Mouse (Mus musculus) G1E-ER4 (cell line): ENCODE measurements at regions not wholly inside any gene's neighbourhood (a gene's known extent, or its start where the extent isn't known, plus 50 kb on each side); places are given as distances from the start of the nearest gene placed in this dataset.

Experiments used
- GATA1 ChIP-seq: IDR thresholded peaks from one replicate; pipeline ENCODE4 v1.8.0; 2012; ENCODE audit warnings: low read length, inconsistent platforms

DNA sequence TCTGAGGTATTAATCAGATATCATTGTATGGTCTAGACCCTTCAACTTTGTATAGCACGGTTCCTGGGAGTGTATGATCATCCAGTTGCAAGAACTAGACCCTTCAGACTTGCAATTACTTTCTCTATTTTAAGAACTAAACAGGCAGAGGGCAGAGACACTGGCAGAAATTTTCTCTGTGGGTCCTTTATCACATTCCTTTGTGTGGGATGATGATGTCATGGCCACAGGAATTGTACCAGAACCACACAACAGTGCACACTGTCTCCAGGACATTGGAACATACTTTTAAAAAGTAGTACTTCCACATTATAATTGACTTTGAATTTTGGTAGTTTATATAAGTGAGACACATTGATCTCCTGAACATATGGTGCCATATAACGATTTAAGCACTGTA, 674.2 kb downstream of the Rfpl4b start:
- TF ChIP-seq GATA1 = no peak

DNA sequence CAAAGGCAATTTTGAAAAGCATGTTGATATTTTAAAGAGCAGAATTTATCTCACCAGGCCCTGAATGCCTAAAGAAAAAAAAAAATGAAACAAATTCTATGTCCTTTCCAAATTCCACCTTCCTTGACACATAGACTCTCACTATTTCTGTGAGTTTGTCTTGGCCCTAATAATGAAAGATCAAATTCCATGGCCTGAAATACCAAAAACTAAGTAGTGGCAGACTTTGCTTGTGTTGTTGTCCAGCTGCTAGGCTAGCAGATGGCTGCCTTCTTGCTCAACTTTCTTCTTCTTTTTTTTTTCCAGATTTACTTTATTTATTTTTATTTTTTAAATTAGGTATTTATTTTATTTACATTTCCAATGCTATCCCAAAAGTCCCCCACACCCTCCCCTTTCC, 682.4 kb downstream of the Rfpl4b start:
- no peak for TF ChIP-seq GATA1

DNA sequence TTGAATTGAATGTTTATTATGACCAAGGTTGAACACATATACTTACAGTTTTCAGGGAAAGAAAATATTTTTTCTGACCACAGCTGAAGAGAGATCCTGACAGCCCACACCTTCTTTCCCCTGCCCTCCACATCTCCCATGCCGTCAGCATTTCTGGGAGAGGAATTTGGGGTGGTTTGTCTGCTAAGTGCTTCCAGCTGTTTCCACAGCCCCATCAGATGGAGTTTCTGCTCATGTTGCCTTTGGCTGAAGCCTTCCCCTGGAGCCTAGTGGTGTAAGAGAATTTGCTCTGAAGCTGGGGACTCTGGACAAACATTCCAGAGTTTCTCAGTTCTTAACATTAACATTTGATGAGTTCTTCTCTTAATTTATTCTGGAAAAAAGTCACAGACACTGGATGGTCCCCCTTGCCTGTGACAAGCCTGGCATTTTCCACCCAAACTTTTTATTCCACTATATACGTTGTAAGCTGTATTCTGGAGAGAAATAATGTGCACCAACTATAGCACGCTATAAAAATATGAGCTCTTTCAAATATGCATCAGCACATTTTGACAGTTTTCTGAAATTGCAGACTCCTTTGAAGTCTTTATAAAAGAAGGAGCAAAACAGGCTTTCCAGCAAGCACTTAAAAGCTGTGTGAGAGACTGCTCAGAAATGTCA, 699.5 kb downstream of the Rfpl4b start:
- TF ChIP-seq GATA1 = no peak

DNA sequence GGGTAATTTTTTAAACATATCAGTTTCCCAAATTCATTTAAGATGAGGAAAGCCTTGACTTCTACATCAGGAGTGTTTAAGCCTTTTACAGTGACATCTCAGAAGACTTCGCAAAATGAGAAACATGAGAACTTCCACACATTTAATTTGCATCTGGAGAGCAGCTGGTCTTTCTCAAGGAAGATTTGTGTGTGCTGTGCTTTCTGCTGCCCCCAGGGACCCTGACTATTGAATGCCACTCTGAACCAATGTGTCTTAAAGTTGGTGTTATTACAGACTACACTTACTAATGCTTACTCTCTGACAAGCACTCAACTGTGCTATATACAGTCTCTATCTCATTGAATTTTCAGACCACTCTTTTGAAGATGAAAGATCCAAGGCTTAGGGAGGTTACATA, 703.0 kb downstream of the Rfpl4b start:
- no peak for TF ChIP-seq GATA1

DNA sequence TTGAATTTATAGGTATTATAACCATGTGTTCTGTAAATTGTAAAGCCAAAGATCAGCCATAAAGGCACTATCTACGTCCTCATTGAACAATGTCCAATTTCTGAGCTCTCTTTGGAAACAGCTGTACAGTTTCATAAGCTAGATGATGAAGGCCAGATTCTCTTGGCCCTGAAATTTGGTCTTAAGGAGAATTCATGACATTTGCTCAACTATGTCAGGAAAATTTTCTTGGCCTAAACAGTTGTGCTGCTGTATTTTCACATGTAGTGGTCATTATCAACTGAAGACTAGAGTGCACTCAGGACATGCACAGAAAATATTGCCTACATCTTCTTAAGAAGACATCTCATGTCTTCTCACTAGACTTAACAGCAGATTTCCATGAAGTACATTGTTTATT, 705.1 kb downstream of the Rfpl4b start:
- no peak for TF ChIP-seq GATA1

DNA sequence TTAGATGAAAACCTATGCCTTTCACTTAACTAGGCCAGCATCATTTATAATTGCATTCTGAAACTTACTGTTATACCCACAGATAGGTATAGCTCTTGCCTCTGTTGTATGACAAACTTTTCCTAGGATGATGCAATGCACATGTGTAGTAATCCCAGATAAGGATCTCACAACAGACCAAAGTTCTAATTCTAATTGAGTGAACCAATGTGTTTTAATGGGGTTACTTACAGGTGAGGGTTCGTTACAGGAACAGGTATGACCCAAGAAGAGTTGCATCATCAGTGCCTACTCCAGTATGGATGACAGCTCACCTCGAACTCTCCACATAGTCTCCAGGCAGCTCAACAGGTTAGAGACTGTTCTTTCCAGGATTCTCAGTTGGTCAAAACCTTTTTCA, 707.4 kb downstream of the Rfpl4b start:
- no peak for TF ChIP-seq GATA1

DNA sequence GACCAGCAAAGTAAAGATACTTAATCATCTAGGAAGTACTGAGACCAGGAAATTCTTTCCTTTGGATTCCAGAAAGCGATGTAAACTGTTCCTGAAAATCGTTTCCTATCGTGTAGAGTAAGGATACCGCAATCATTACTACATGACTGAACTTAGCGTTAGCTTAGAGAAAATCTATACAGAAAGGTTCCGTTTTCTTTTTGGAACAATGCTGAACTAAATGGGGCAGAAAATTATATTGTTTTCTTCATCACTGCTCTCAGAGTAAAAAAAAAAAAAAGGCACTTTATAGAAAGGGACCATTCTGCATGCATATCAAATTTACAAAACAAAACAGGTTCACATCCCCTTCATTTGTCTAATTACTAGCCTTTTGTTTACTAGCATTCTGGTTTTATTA, 713.0 kb downstream of the Rfpl4b start:
- TF ChIP-seq GATA1 = no peak

DNA sequence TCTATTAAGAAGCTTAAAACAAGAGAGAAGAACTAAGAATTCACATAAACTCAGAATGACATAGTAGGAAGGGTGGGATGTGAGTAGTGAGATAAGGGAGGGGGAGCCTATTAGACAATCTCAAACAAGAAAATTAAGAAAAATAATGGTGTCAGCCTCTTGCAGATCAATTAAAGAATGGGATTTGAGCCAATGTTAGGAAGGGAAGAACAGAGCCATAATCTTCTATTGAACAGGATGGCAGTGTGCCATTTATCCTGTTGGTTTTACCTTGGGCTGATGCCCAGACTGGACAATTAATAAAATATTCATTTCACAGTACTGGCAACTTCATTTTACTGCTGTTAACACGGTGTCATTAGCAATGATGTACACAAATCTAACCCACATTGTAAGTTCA, 718.0 kb downstream of the Rfpl4b start:
- TF ChIP-seq GATA1 = no peak

DNA sequence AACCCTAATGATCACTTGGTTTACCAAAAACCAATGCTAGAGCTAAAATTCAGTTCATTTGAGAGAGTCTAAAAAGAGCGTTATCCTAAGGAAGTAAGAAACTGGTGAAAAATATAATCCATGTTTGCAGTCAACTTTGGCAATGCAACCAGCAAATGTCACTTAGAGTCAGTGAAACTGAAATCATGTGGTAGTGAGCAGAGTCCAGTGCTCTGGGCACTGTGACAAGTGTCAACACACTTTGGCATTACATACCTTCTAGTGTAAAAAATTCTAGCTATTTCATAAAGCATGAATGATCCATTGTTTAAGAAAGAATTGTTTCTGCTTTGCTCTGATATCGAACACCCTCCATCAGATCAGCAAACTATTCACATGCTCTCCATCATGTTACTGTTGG, 743.1 kb downstream of the Rfpl4b start:
- TF ChIP-seq GATA1 = no peak

DNA sequence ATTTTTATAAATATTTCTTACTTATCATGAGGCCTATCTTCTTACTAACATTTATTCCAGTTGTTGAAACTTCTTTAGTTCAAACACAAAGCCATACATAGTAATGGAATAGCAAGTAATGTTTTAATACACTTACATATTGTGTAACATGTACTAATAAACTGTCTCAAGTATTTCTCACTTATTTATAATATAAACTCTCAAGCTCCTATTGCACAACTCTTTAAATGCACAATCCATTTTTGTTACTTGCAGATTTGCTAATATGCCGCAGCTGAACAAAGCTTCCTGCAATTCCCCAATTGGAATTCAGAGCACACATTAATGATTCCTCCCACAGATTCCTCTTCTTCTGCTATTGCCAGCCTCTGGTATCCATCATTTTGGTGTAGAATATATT, 749.2 kb downstream of the Rfpl4b start:
- no peak for TF ChIP-seq GATA1

DNA sequence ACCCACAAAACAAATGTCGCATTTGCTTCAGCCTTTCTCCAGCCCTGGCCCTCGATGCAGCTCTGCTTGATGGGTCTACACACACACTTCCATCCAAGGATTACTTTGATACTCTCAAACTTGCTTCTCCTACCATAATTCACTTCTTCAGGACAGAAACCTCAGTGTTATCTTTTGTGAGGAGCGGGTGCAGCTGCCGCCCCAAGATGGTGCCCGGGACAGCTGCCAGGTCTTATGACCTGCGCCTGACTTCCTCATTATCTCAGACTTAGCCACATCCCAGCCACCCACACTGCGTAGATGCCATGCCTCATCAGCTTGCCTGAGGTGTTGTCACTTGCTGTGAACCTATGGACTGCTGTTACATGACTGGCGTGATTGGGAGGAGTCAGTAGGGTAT, 762.5 kb downstream of the Rfpl4b start:
- TF ChIP-seq GATA1 = no peak

DNA sequence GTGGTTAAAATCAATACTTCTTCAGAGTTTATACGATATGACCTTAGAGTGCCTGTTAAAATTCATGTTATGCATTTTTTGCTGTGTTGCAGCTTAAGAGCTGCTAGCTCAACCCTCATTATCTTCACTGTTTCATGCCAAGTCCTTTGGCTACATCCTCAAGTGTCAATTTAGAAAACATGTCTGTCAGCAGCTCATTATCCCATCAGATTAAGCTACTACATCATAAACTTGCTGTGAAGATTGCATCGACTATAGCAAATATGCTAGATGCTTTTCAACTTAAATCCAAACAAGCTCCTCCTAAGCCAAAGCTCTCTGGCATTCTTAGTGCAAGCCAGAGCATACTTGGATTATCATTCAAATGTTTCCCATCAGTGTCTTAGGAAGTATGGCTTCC, 811.1 kb downstream of the Rfpl4b start:
- no peak for TF ChIP-seq GATA1

DNA sequence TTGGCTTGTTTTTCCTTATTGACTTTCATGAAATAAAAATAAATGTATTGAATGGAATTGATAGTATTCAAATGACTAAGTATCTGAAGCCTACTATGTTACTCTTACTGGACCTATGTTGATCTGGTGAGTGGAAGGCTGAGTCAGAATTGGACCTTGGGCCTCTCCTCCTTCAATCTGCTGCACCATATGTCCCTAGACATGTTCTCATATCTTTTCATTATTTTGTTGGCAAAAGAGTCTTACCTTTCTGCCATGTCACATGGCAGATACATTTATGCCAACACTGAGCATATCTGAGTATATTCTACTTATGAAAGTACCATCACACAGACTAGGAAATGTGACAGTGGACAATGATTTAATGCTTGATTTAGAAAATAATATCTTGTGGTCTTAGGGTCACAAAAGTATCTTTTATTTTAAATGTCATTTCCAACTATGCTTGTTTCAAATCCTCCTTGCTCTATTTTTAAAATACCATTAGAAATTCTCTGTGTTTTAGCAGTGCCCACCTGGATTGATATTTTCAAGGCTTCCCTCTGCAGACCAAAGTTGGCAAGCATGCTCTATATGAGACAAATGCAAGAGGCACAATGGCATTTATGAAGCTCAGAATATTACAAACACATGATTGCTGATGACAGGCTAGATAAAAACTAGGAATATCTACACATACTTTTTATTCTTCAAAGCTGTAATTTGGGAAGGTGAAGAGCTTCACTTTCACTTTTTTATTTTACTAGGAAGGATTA, 825.7 kb downstream of the Rfpl4b start:
- no peak for TF ChIP-seq GATA1

DNA sequence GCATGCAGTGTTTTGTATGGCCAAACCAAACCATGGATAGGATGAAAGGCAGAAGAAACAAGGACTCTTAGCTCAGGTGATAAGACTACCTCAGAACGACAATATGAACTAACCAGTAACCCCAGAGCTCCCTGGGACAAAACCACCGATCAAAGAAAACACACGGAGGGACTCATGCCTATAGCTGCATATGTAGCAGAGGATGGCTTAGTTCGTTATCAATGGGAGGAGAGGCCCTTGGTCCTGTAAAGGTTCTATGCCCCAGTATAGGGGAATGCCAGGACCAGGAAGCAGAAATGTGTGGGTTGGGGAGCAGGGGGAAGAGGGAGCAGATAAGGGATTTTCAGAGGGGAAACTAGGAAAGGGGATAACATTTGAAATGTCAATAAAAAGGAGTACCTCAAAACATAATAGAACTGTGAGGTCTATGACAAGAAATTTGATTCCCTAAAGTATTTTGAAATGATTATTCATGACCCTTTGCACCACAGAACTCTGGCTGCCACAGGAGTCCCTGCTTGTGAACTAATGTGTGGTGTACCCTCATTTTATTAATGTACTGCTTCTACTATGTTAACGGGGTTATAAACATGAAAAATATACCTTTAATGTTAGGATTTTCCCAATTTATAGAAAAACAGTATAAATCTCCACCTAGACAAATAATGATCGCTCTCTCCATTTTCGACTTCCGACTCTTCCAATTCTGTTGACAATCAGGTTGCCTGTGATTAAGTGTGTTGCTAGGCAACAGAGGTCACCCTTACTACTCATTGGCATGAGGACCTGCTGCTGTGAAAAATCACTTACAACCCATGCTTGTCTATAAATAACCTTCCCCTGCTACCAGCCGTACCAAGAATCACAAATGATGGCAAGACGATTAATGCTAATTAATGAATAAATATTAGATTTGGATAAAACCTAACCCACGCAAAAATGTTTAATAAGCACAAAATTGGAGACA, 833.0 kb downstream of the Rfpl4b start:
- no peak for TF ChIP-seq GATA1

DNA sequence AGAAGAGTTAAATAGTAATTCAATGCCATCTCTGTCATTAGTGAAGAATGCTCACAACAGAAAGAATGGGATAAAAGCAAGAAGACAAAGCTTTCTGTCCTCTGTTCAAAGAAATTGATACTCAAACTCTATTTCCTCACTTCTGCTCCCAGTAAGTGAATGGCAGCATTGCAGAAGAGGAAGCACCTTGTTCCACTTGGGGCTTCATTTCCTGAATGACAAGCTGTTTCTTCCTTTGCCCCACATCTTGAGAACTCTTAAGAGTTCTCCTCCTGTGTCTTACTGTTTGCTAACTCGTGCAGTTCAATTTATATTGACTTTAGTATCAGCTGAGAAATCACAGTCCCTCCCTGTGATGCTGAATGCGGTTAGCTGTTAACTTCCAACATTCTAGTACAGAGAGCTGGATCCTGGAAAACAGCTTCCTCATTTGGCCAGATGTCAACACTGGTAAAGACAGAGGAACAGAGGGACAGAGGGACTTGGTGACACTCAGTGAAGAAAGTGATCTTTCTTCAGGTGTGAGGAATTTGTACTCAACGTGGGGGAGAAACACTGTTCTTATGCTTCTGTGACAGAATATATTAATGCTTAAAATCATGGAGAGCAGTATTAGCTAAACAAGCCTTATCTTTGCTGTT, 840.3 kb upstream of the Marcks start:
- no peak for TF ChIP-seq GATA1

DNA sequence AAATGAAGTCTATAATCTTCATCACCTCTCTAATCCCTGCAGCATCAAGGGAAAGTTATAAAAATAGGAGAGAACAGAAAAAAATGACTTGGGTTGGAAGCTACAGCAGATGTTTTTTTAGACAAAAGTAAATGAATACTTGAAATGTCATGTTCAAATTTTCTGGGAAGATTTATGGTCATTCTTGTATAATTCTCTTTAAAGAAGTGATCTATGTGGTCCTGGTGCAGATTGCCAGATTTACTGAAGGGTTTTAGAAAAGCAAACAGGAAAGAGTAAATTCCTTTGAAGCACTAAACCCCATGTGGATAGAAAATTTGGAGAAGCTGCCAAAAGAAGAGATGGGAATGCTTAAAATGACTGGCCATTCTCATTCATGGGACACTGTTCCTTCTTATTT, 821.3 kb upstream of the Marcks start:
- no peak for TF ChIP-seq GATA1

DNA sequence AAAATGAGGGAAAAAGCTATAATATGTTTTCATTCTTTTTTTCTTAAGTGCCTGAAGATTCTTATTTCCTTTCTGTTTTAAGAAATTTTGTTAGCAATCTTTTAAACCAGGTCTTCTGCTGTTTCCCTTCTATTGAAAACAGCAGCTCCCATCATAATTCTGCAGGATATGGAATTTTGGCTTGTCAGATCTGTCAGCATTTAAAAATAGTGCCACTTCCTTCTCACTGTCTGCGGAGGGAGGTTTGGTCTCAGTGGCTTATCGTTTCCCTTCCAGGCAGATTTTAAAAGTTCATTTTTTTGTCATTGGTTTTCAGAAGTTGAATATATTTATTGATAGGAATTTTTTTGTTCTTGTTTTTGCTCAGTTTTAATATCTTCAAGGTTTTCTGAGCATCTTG, 776.1 kb upstream of the Marcks start:
- no peak for TF ChIP-seq GATA1
